Mouse (Mus musculus) retina, postnatal 7 days (tissue): ENCODE results near the gene Nup210l.

Experiments used
- DNase-seq: peaks from one replicate; pipeline ENCODE4 v3.0.0-alpha.2; 2012; ENCODE audit warnings: low read depth, low spot score

The Nup210l gene

GRCm38 (mm10) chr3:90103938-90104337 lies at the start of gene Nup210l:
TSS of gene Nup210l (plus strand) at chr3:90104132.
- no peak for DNase-seq

GRCm38 (mm10) chr3:90061549-90061948 lies 42.4 kb upstream of the Nup210l start:
- DNase-seq, result no peak

- DNase-seq, result no peak
These were observed 41.4 kb upstream of the Nup210l start for GRCm38 (mm10) chr3:90062539-90062938.

GRCm38 (mm10) chr3:90064383-90064782 lies 39.5 kb upstream of the Nup210l start:
- no peak for DNase-seq

GRCm38 (mm10) chr3:90065553-90065952 lies 38.4 kb upstream of the Nup210l start:
- DNase-seq, result no peak

GRCm38 (mm10) chr3:90067851-90068250 lies 36.1 kb upstream of the Nup210l start:
- no peak for DNase-seq

GRCm38 (mm10) chr3:90069688-90070087 lies 34.2 kb upstream of the Nup210l start:
- no peak for DNase-seq

GRCm38 (mm10) chr3:90072294-90072693 lies 31.6 kb upstream of the Nup210l start, which contains the start of gene Tpm3:
TSS of gene Tpm3 (plus strand) at chr3:90072649.
- DNase-seq, result no peak

GRCm38 (mm10) chr3:90076921-90077716 lies 26.8 kb upstream of the Nup210l start:
- peak; percentile 65 for DNase-seq

- DNase-seq, result no peak
These were observed 25.7 kb upstream of the Nup210l start for GRCm38 (mm10) chr3:90078224-90078623.

- DNase-seq, result peak; percentile 71
These were observed 24.7 kb upstream of the Nup210l start for GRCm38 (mm10) chr3:90079133-90079762.

GRCm38 (mm10) chr3:90079763-90080497 lies 24.0 kb upstream of the Nup210l start:
- DNase-seq, result no peak

- no peak for DNase-seq
These were observed 23.5 kb upstream of the Nup210l start for GRCm38 (mm10) chr3:90080498-90080863.

- no peak for DNase-seq
These were observed 22.3 kb upstream of the Nup210l start for GRCm38 (mm10) chr3:90081365-90082240.

- DNase-seq, result no peak
These were observed 20.9 kb upstream of the Nup210l start for GRCm38 (mm10) chr3:90083034-90083433.

- no peak for DNase-seq
These were observed 20.1 kb upstream of the Nup210l start for GRCm38 (mm10) chr3:90083698-90084324.

- DNase-seq, result no peak
These were observed 19.1 kb upstream of the Nup210l start for GRCm38 (mm10) chr3:90084790-90085189.

GRCm38 (mm10) chr3:90085281-90085680 lies 18.7 kb upstream of the Nup210l start:
- DNase-seq, result no peak

GRCm38 (mm10) chr3:90086068-90086467 lies 17.9 kb upstream of the Nup210l start:
- no peak for DNase-seq

GRCm38 (mm10) chr3:90088617-90089016 lies 15.3 kb upstream of the Nup210l start:
- no peak for DNase-seq

- no peak for DNase-seq
These were observed 13.0 kb upstream of the Nup210l start for GRCm38 (mm10) chr3:90090892-90091291.
